7 mouse cellular contexts compared by ENCODE assay signal in the genomic region with DNA sequence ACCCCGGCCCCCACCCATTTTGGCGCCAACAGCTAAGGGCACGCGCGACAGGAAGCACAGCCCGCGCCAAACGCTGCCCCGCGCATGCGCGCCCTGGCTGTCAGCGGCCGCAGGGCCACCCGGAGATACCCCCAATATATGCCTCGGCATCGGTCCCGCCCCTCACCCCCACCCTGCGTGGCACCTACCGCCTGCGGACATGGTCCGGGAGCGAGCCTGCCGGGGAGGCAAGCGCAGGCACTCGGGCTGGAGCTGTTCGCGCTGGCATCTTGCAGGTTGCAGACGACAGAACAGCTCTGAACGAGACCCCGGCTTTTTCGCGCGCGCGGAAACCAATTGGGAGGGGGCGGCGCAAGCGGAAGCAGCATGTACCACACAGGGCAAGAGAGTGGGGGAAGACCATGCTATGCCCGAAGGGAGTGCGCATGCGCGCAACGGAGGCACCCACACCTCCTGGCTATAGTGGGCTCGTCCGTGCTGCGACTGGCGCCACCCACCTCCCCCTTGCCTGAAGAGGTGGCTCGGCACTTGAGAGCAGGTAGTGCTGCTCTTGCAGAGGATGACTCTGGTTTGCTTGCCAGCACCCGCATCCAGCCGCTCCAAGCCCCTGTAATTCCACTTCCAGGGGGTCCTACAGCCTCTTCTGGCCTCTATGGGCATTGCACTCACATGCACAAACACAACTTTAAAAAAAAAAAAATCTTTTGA. TPM values are rescaled to one million over a fixed set of nuclear protein-coding genes. Genes with fewer than 3 reads are reported as not detected.
A peak's percentile ranks its signal among the peaks of the same experiment; 100 is the strongest.
DNase-seq lines count a peak whose midpoint lies in the region; ATAC-seq and TF ChIP-seq lines count a peak whose summit lies in the region.

No protein-coding gene starts in this region.

- H3K9me3 ChIP-seq in intestine, postnatal 0 days (ENCODE audit: control insufficient read depth) = no peaks in the 10 kb centered on the region
- no peaks in the 10 kb centered on the region for H3K9me3 ChIP-seq in midbrain, embryonic 12.5 days

- no peak for TF ChIP-seq POLR2A in small intestine, adult 2 months (IDR thresholded peaks at IDR 0.05; ENCODE audit: low read depth, low read length)

- WGBS in intestine, postnatal 0 days = under 1% methylated on average over 45 of the region's 51 CpGs
- under 1% methylated on average over 51 of the region's 51 CpGs for WGBS in midbrain, embryonic 12.5 days
- under 1% methylated on average over 51 of the region's 51 CpGs for WGBS in small intestine, adult 2 months

- H3K9ac ChIP-seq in intestine, postnatal 0 days (ENCODE audit: low read depth, low read length) = peak overlapping the region; percentile 66
- peak overlapping the region; percentile 74 for H3K9ac ChIP-seq in midbrain, embryonic 12.5 days (replicated peaks)

- intact Hi-C loops in left cerebral cortex, postnatal 4 days (cut with DNase I) = no loop called here

- peak; percentile 58 for TF ChIP-seq CTCF in intestine, postnatal 0 days (IDR thresholded peaks at IDR 0.05; ENCODE audit: low read depth)
- TF ChIP-seq CTCF in small intestine, adult 2 months (IDR thresholded peaks at IDR 0.05; ENCODE audit: extremely low read depth, insufficient read length, insufficient replicate concordance, low read depth, low read length) = peak; percentile 45; the same call in 1 of the 2 replicates

- no peaks in the 10 kb centered on the region for H3K27me3 ChIP-seq in intestine, postnatal 0 days (replicated peaks; ENCODE audit: control insufficient read depth, insufficient read depth, low read length)
- H3K27me3 ChIP-seq in midbrain, embryonic 12.5 days = no peaks in the 10 kb centered on the region
- H3K27me3 ChIP-seq in small intestine, adult 2 months (ENCODE audit: control insufficient read depth, insufficient read depth, low read length) = no peaks in the 10 kb centered on the region

- no peaks in the 10 kb centered on the region for H3K36me3 ChIP-seq in intestine, postnatal 0 days (ENCODE audit: control insufficient read depth, insufficient read depth)
- no peaks in the 10 kb centered on the region for H3K36me3 ChIP-seq in midbrain, embryonic 12.5 days
- no peaks in the 10 kb centered on the region for H3K36me3 ChIP-seq in small intestine, adult 2 months (ENCODE audit: control insufficient read depth, insufficient read depth, low read length)

- DNase-seq in adrenal gland, adult 8-10 months = peak; percentile 94
- DNase-seq in embryo, embryonic 9.5 days (ENCODE audit: extremely low spot score) = peak; percentile 99
- DNase-seq in gastrocnemius, postnatal 4 days (ENCODE audit: low spot score in 2 of 2) = peak; percentile 93 to 95
- peak; percentile 99 for DNase-seq in left cerebral cortex, postnatal 4 days

- H3K4me1 ChIP-seq in intestine, postnatal 0 days (replicated peaks; ENCODE audit: control insufficient read depth, insufficient read depth, low read length) = 0 out of 2 replicates have a peak, but pooled peaks cover 4% of the 10 kb centered on the region
- H3K4me1 ChIP-seq in midbrain, embryonic 12.5 days = peaks cover 11% of the 10 kb centered on the region
- H3K4me1 ChIP-seq in small intestine, adult 2 months (ENCODE audit: control insufficient read depth, insufficient read depth, insufficient read length, low read length) = peaks cover 2% of the 10 kb centered on the region; the same call in 1 of the 2 replicates

- ATAC-seq in intestine, postnatal 0 days = peak; percentile 96
- peak; percentile 96 for ATAC-seq in midbrain, embryonic 12.5 days (ENCODE audit: low FRiP score, low read depth)

- H3K4me3 ChIP-seq in intestine, postnatal 0 days (ENCODE audit: low read depth, low read length) = peak overlapping the region; percentile 93
- H3K4me3 ChIP-seq in midbrain, embryonic 12.5 days = peak overlapping the region; percentile 90
- H3K4me3 ChIP-seq in small intestine, adult 2 months (ENCODE audit: low read depth, low read length) = peak overlapping the region; percentile 96

- H3K4me2 ChIP-seq in intestine, postnatal 0 days (replicated peaks; ENCODE audit: low read depth) = peak overlapping the region; percentile 96
- H3K4me2 ChIP-seq in midbrain, embryonic 12.5 days (replicated peaks) = peak overlapping the region; percentile 92

- H3K27ac ChIP-seq in intestine, postnatal 0 days (ENCODE audit: low read depth, low read length) = peak overlapping the region; percentile 58
- H3K27ac ChIP-seq in midbrain, embryonic 12.5 days (replicated peaks) = peak overlapping the region; percentile 91
- H3K27ac ChIP-seq in small intestine, adult 2 months (ENCODE audit: insufficient read depth, low read depth, low read length) = peak overlapping the region; percentile 61

RNA-seq across cellular contexts. Expression of a gene that starts 7.0 kb away (rescaled TPM):
- 10 to 100 TPM; 39.6 to 63.8 (median 47.8) TPM for total RNA-seq in adrenal gland, adult 8-10 months (2022)
- 10 to 100 TPM; 44.5 to 46.0 TPM for total RNA-seq in gastrocnemius, postnatal 4 days (2021)
- polyA plus RNA-seq in intestine, postnatal 0 days (2015; fragmentation: Nextera tagmentation; extraction: Ambion mirVana) = 18.5 and 19.2 TPM in 2 replicates
- 10 to 100 TPM; 86.1 to 88.5 TPM for total RNA-seq in left cerebral cortex, postnatal 4 days (2021)
- 109 and 113 TPM in 2 replicates for polyA plus RNA-seq in midbrain, embryonic 12.5 days (2016; fragmentation: Nextera tagmentation; extraction: Ambion mirVana)
- polyA plus RNA-seq in small intestine, adult 2 months (2012; rRNA removed) = 10.4 and 21.7 TPM in 2 replicates

RNA-seq across cellular contexts. Expression of a gene that starts 23.9 kb away (rescaled TPM):
- 10 to 100 TPM; 18.8 to 36.9 (median 26.6) TPM for total RNA-seq in adrenal gland, adult 8-10 months (2022)
- 10 to 100 TPM; 19.8 to 20.2 TPM for total RNA-seq in gastrocnemius, postnatal 4 days (2021)
- 9.5 and 11.4 TPM in 2 replicates for polyA plus RNA-seq in intestine, postnatal 0 days (2015; fragmentation: Nextera tagmentation; extraction: Ambion mirVana)
- 1 to 10 TPM; 4.5 to 5.5 TPM for total RNA-seq in left cerebral cortex, postnatal 4 days (2021)
- polyA plus RNA-seq in midbrain, embryonic 12.5 days (2016; fragmentation: Nextera tagmentation; extraction: Ambion mirVana) = 20.6 and 22.6 TPM in 2 replicates
- 2.5 and 2.9 TPM in 2 replicates for polyA plus RNA-seq in small intestine, adult 2 months (2012; rRNA removed)

RNA-seq across cellular contexts. Expression of a gene that starts 49.9 kb away (rescaled TPM):
- 100 to 1,000 TPM; 124 to 131 (median 129) TPM for total RNA-seq in adrenal gland, adult 8-10 months (2022)
- 10 to 100 TPM; 42.7 to 49.2 TPM for total RNA-seq in gastrocnemius, postnatal 4 days (2021)
- 107 and 113 TPM in 2 replicates for polyA plus RNA-seq in intestine, postnatal 0 days (2015; fragmentation: Nextera tagmentation; extraction: Ambion mirVana)
- total RNA-seq in left cerebral cortex, postnatal 4 days (2021) = 10 to 100 TPM; 45.2 to 49.3 TPM
- polyA plus RNA-seq in midbrain, embryonic 12.5 days (2016; fragmentation: Nextera tagmentation; extraction: Ambion mirVana) = 101 and 109 TPM in 2 replicates
- 81.8 and 143 TPM in 2 replicates for polyA plus RNA-seq in small intestine, adult 2 months (2012; rRNA removed)

RNA-seq across cellular contexts. Expression of a gene that starts 54.3 kb away (rescaled TPM):
- 100 to 1,000 TPM; 152 to 182 (median 170) TPM for total RNA-seq in adrenal gland, adult 8-10 months (2022)
- total RNA-seq in gastrocnemius, postnatal 4 days (2021) = 100 to 1,000 TPM; 146 to 158 TPM
- 131 and 138 TPM in 2 replicates for polyA plus RNA-seq in intestine, postnatal 0 days (2015; fragmentation: Nextera tagmentation; extraction: Ambion mirVana)
- total RNA-seq in left cerebral cortex, postnatal 4 days (2021) = 100 to 1,000 TPM; 144 to 147 TPM
- 298 and 321 TPM in 2 replicates for polyA plus RNA-seq in midbrain, embryonic 12.5 days (2016; fragmentation: Nextera tagmentation; extraction: Ambion mirVana)
- 57.9 and 94.5 TPM in 2 replicates for polyA plus RNA-seq in small intestine, adult 2 months (2012; rRNA removed)

Comparison
In these comparisons a context has a peak if more than half of its experiments do, and no peak if none do; other contexts are left out.
1. Peak in every context shown above with its lines: DNase-seq, ATAC-seq, H3K4me3 ChIP-seq and H3K27ac ChIP-seq.